Mouse (Mus musculus) forebrain, embryonic 16.5 days (tissue): ENCODE measurements at regions not wholly inside any gene's neighbourhood (a gene's known extent, or its start where the extent isn't known, plus 50 kb on each side); places are given as distances from the start of the nearest gene placed in this dataset.

ENCODE experiments used
- ATAC-seq: fragments of 200-750 bp; cut with Nextera tagmentation; 2 replicates; pipeline ENCODE4 v1.8.0; 2017; ENCODE audit warnings: mild to moderate bottlenecking, moderate library complexity
- H3K27ac ChIP-seq: fragments of 300-500 bp; sonication (generic); 2 replicates; pipeline ENCODE4 v1.5.1; 2014; ENCODE audit warnings: low read length, control low read depth
- H3K27me3 ChIP-seq: fragments of 300-500 bp; sonication (generic); replicated peaks from 2 replicates; pipeline ENCODE4 v1.6.1; 2014; ENCODE audit warnings: low read length; ENCODE audit not compliant: control insufficient read depth, insufficient read depth
- H3K36me3 ChIP-seq: fragments of 300-500 bp; sonication (generic); 2 replicates; pipeline ENCODE4 v1.6.1; 2014; ENCODE audit not compliant: control insufficient read depth, insufficient read depth
- H3K4me1 ChIP-seq: fragments of 300-500 bp; sonication (generic); replicated peaks from 2 replicates; pipeline ENCODE4 v1.6.1; 2014; ENCODE audit warnings: low read length; ENCODE audit not compliant: control insufficient read depth, insufficient read depth
- H3K4me2 ChIP-seq: fragments of 300-500 bp; sonication (generic); 2 replicates; pipeline ENCODE4 v1.6.1; 2014; ENCODE audit warnings: mild to moderate bottlenecking, low read length, control low read depth
- H3K4me3 ChIP-seq: fragments of 300-500 bp; sonication (generic); replicated peaks from 2 replicates; pipeline ENCODE4 v1.5.1; 2014; ENCODE audit warnings: mild to moderate bottlenecking, low read length, control low read depth
- H3K9ac ChIP-seq: fragments of 300-500 bp; sonication (generic); replicated peaks from 2 replicates; pipeline ENCODE4 v1.6.1; 2014; ENCODE audit warnings: low read depth, low read length, control low read depth
- H3K9me3 ChIP-seq: fragments of 300-500 bp; sonication (generic); 2 replicates; pipeline ENCODE4 v1.6.1; 2016; ENCODE audit warnings: low read length; ENCODE audit not compliant: control insufficient read depth
- WGBS: fragments of 180-500 bp; shearing (Covaris S2); extraction: QIAGEN DNeasy Blood & Tissue Kit; methylation state at CpG from one replicate; pipeline ENCODE4 v1.1.7; 2014; 5-methylcytosine and 5-hydroxymethylcytosine counted together

GRCm38 (mm10) chr3:38112568-38112967 is 372.1 kb downstream of the Ankrd50 start:
- Histone ChIP-seq H3K27me3 (no peaks in the 10 kb centered on the region), H3K9me3 (no peaks in the 10 kb centered on the region), H3K27ac (no peak overlapping the region), H3K4me1 (no peaks in the 10 kb centered on the region), H3K9ac (no peak overlapping the region), H3K4me2 (no peak overlapping the region), H3K36me3 (no peaks in the 10 kb centered on the region), H3K4me3 (no peak overlapping the region)
- WGBS, result 90% methylated on average over 3 of the region's 3 CpGs
- ATAC-seq, result no peak

- Histone ChIP-seq H3K36me3 (no peaks in the 10 kb centered on the region), H3K4me2 (no peak overlapping the region), H3K9me3 (no peaks in the 10 kb centered on the region), H3K27ac (no peak overlapping the region), H3K4me1 (no peaks in the 10 kb centered on the region), H3K9ac (no peak overlapping the region), H3K4me3 (no peak overlapping the region), H3K27me3 (no peaks in the 10 kb centered on the region)
- ATAC-seq, result no peak
- 86% methylated on average over 4 of the region's 4 CpGs for WGBS
Measured at GRCm38 (mm10) chr3:38105022-38105857, 379.4 kb downstream of the Ankrd50 start.

DNA sequence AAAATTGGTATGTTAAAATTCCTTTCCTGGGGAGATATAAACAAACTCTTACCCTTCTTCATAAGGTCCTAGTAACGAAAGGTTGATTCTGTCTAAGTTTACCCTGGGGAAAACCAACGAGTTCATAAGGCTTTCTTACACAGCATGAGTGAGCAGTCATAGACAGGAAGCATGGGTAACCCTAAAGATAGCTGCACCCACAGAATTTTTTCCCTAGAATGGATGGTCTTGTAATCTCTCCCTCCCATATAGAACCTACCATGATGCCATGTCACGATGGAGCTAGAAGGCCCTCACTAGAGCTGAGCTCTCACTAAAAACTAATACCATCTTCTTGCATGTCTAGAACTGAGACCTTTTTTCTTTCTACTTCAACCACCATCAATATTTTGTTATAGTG is 380.1 kb upstream of the Gm5148 start:
- Histone ChIP-seq H3K9ac (no peak overlapping the region), H3K36me3 (no peaks in the 10 kb centered on the region), H3K27me3 (no peaks in the 10 kb centered on the region), H3K4me1 (no peaks in the 10 kb centered on the region), H3K4me3 (no peak overlapping the region), H3K9me3 (no peaks in the 10 kb centered on the region), H3K27ac (no peak overlapping the region), H3K4me2 (no peak overlapping the region)
- no peak for ATAC-seq
- 91% methylated on average over 3 of the region's 3 CpGs for WGBS

DNA sequence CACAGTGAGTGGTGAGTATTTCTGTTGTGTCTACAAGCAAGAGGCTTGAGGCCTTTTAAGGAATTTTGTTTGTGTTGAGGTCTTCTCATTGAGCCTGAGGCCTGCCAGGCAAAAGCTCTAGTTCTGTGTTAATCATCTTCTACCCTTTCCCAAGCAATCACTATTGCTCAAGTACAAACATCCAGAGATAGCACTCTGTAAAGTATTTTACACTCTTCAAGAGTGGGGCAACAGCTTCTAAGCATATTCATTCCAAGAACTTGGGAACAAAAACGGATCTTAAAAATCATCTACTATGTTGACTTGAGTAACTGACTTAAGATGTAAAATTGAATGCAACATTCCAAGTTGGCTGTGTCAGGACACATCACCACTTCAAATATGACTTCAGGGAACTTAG is 378.7 kb upstream of the Gm5148 start:
- Histone ChIP-seq H3K4me2 (no peak overlapping the region), H3K27ac (no peak overlapping the region), H3K9me3 (no peaks in the 10 kb centered on the region), H3K36me3 (no peaks in the 10 kb centered on the region), H3K4me3 (no peak overlapping the region), H3K27me3 (no peaks in the 10 kb centered on the region), H3K4me1 (no peaks in the 10 kb centered on the region), H3K9ac (no peak overlapping the region)
- WGBS, result 85% methylated on average over 1 of the region's 1 CpGs
- no peak for ATAC-seq

DNA sequence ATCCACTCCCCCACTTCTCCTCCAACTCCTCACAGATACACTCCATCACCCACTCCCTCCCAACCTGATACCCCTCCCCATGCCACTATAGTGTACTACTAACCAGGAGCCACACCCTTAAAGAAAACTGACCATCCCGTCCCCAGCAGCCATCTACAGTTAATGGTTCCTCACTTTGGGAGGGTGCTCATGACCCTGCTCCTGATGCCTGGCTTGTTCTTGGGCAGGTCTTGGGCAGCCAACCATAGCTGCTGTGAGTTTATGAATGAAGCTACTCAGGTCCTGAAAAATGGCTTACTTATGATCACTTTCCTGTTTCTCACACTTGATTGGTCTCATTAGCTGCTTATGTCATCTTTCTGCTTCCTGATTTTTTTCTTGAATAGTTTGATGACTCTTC is 377.9 kb upstream of the Gm5148 start:
- Histone ChIP-seq H3K4me3 (no peak overlapping the region), H3K27ac (no peak overlapping the region), H3K9me3 (no peaks in the 10 kb centered on the region), H3K4me2 (no peak overlapping the region), H3K27me3 (no peaks in the 10 kb centered on the region), H3K36me3 (no peaks in the 10 kb centered on the region), H3K9ac (no peak overlapping the region), H3K4me1 (no peaks in the 10 kb centered on the region)
- no peak for ATAC-seq
- 92% methylated on average over 1 of the region's 1 CpGs for whole genome bisulfite sequencing

GRCm38 (mm10) chr3:38094370-38094979 is 370.2 kb upstream of the Gm5148 start:
- 80% methylated on average over 7 of the region's 7 CpGs for WGBS
- Histone ChIP-seq H3K27me3 (no peaks in the 10 kb centered on the region), H3K36me3 (no peaks in the 10 kb centered on the region), H3K27ac (no peak overlapping the region), H3K4me2 (no peak overlapping the region), H3K4me3 (no peak overlapping the region), H3K9me3 (no peaks in the 10 kb centered on the region), H3K4me1 (no peaks in the 10 kb centered on the region), H3K9ac (no peak overlapping the region)
- ATAC-seq, result no peak

DNA sequence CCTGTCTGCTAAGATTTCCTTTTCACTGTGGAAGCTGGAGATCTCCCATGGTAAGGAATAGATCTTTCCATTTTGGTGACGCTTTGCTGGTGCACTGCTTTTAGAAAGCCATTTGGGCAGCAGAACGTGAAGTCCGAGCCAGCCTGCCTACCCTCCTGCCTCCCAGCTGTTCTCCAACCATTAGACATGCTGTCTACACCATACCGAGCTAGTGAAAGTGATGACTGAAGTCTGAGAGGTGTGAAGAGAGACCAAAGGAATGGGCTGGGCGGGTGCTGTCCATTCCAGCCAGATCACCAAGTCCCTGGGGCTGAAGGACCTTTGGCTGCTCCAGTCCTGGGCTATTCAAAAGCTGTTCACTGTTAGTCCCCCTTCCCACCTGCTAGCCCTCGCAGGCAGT is 360.3 kb upstream of the Gm5148 start:
- no peak for ATAC-seq
- 84% methylated on average over 6 of the region's 6 CpGs for WGBS
- no peaks in the 10 kb centered on the region for H3K9me3 ChIP-seq
- no peak overlapping the region for H3K9ac ChIP-seq
- no peak overlapping the region for H3K27ac ChIP-seq
- no peaks in the 10 kb centered on the region for H3K36me3 ChIP-seq
- no peaks in the 10 kb centered on the region for H3K27me3 ChIP-seq
- no peaks in the 10 kb centered on the region for H3K4me1 ChIP-seq
- no peak overlapping the region for H3K4me2 ChIP-seq
- H3K4me3 ChIP-seq, result no peak overlapping the region

DNA sequence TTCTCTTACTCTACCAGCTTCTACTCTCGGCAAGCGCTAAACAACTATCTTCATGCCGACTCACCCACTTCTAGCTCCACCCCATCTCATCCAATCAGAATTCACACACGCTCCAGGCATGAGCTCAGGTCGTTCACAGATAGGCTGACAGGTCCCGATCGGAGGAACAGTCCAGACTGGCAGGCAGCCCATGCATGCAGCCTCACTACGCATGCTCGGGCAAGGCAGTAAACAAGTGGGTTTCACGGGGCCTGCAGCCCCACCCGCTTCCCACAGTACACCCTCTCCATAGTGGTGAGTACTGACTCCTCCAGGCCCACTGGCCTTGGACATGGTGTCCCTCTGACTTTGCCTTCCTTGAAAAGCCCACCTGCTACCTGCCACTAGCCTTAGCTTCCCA is 358.1 kb upstream of the Gm5148 start:
- no peaks in the 10 kb centered on the region for H3K36me3 ChIP-seq
- H3K4me1 ChIP-seq, result no peaks in the 10 kb centered on the region
- no peak overlapping the region for H3K9ac ChIP-seq
- no peak for ATAC-seq
- H3K9me3 ChIP-seq, result no peaks in the 10 kb centered on the region
- H3K4me3 ChIP-seq, result no peak overlapping the region
- 89% methylated on average over 11 of the region's 11 CpGs for WGBS
- H3K27me3 ChIP-seq, result no peaks in the 10 kb centered on the region
- H3K4me2 ChIP-seq, result no peak overlapping the region
- H3K27ac ChIP-seq, result no peak overlapping the region

GRCm38 (mm10) chr3:38076835-38077234 is 352.5 kb upstream of the Gm5148 start:
- Histone ChIP-seq H3K27me3 (no peaks in the 10 kb centered on the region), H3K4me2 (no peak overlapping the region), H3K4me3 (no peak overlapping the region), H3K4me1 (no peaks in the 10 kb centered on the region), H3K36me3 (no peaks in the 10 kb centered on the region), H3K27ac (no peak overlapping the region), H3K9me3 (no peaks in the 10 kb centered on the region), H3K9ac (no peak overlapping the region)
- WGBS, result 86% methylated on average over 1 of the region's 1 CpGs
- no peak for ATAC-seq
